Mouse (Mus musculus) right cerebral cortex, adult 18-20 months (tissue): ENCODE results near the gene Gm49373.
A peak's percentile ranks its signal among the peaks of the same experiment; 100 is the strongest.

Experiments
- DNase-seq: peaks from one replicate; pipeline ENCODE4 v3.0.0; 2022; ENCODE audit warnings: mixed read lengths

Gm49373 gene

GRCm38 (mm10) chr9:21073044-21073840, at the start of gene Gm49373, which contains the start of gene Fdx1l:
Gene Gm49373 (minus strand): TSS chr9:21073096.
Gene Fdx1l (minus strand): TSS chr9:21073614.
- DNase-seq: peak; percentile 94

DNA sequence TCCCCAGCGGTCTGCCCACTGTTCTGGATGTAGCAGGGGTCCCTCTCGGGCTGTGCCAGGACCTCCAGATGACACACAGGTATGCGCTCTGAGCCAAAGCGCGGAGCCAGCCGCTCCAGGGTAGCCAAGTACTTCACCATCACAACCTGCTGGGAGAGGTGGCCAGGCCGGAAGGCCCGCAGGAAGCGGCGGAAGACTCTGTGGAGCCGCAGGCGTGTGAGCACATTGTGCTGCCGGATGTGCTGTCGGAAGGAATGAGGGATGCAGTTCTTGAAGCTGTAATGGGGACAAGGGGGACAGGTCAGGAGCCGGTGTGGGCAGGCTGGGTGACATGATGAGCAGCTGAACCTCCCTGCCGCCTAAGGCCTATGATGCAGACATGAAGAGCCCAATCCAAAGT, 48.6 kb upstream of the Gm49373 start:
- DNase-seq: no peak

DNA sequence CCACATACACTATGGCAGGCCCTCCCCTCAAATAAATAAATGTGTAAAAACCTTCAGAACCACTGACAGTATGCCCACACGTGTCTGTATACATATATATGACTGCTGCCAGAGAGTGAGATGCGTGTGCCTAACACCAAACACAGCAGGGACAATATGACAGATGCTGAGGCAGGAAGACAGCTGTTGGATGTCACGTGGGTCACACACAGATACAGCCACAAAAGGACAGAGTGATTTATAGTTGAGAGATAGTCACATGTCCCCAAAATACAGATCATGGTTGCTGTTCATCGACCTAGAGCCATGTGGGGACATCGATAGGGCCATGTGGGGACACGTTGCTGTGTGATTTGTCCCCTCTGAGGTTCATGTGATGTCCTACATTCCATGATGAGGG, 44.2 kb upstream of the Gm49373 start:
- DNase-seq: no peak

- no peak for DNase-seq
Observed at GRCm38 (mm10) chr9:21115105-21115504, 42.2 kb upstream of the Gm49373 start.

GRCm38 (mm10) chr9:21114190-21114589, 41.3 kb upstream of the Gm49373 start:
- no peak for DNase-seq

GRCm38 (mm10) chr9:21113751-21114150, 40.9 kb upstream of the Gm49373 start:
- no peak for DNase-seq

GRCm38 (mm10) chr9:21107607-21108237, 34.8 kb upstream of the Gm49373 start:
- no peak for DNase-seq

DNA sequence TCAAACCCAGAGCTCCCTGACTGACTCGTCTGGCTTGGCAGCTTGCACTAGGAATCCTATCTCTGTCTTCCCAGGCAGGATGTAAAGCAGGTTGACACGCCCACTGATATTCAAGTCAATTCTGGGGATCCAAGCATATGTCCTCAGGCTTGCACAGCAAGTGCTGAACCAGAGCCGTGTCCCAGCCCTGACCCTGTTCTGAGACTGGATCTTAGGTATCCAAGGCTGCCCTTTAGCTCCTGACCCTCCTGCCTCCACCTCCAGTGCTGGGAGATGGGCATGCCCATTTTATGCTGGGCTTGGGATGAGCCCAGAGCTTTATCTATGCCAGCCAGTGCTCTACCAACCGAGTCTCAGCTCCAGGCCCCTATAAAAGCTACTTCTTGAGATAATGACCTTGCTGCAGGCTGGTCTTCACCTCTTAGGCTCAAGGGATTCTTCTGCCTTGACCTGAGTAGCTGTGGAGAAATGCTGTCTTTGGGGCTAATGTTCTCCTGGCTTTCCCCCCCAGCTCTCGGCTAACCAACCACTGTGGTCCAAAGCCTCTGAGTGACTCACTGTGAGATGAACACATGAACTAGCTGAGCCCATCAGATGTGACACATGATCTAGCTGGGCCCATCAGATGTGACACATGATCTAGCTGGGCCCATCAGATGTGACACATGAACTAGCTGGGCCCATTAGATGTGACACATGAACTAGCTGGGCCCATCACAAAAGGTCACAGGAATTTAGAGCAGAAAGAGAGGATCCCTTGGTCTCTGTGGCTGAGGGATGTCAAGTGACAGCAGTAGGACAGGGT, 33.1 kb upstream of the Gm49373 start:
- DNase-seq: peak; percentile 37

DNA sequence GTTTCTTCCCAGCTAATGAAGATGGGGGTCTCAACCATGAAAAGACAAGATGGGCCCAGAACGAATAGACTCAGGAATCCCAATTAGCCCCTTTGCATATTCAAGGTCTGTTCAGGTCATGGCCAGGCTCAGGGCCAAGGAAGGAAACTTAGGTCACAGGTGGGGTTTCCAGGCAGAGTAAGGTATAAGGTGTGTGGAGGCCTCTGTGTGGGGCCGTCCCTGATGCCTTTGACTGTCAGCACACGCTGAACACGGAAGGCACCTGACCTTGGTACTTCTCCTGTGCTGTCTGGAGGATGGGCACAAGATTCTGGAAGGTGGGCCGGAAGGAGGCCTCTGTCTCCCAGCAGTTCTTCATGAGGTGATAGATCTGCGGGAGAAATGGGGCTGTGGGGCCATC, 31.9 kb upstream of the Gm49373 start:
- DNase-seq: no peak

DNA sequence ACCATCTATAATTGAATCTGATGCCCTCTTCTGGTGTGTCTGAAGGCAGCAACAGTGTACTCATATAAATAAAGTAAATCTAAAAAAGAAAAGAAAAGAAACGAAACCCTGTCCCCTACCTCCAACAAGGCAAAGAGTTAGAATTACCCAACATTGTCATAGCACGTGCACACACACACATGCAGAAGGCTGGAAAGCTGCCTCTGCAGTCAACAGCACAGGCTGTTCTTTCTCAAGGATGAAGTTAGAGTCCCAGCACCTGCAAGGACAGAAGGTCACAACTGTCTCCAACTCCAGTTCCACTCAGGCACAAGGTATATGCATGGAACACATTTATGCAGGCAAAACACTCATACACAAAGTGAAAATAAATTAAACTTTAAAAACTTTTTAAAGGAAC, 29.2 kb upstream of the Gm49373 start:
- no peak for DNase-seq

GRCm38 (mm10) chr9:21100447-21101161, 27.7 kb upstream of the Gm49373 start:
- no peak for DNase-seq

GRCm38 (mm10) chr9:21097793-21098192, 24.9 kb upstream of the Gm49373 start:
- peak; percentile 90 for DNase-seq

GRCm38 (mm10) chr9:21095958-21096357, 23.1 kb upstream of the Gm49373 start:
- no peak for DNase-seq

DNA sequence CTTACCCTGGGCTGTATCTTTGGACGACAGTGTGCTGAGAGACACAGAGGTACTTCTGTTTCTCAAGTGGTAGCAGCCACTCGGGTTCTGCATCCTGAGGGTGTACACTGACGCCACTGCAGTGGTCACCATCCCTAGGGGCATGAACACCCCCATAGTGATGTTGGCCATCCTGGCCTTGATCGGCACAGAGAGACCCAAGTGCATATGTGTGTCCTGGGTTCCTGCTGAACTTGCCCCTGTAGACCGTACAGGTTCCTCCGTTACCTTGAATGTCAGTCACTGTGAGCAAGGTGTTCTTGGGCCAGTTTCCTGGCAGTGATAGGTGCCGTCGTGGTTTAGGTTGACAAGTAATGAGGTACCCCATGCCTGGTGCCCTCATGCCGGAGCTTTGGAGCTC, 20.5 kb upstream of the Gm49373 start:
- no peak for DNase-seq

DNA sequence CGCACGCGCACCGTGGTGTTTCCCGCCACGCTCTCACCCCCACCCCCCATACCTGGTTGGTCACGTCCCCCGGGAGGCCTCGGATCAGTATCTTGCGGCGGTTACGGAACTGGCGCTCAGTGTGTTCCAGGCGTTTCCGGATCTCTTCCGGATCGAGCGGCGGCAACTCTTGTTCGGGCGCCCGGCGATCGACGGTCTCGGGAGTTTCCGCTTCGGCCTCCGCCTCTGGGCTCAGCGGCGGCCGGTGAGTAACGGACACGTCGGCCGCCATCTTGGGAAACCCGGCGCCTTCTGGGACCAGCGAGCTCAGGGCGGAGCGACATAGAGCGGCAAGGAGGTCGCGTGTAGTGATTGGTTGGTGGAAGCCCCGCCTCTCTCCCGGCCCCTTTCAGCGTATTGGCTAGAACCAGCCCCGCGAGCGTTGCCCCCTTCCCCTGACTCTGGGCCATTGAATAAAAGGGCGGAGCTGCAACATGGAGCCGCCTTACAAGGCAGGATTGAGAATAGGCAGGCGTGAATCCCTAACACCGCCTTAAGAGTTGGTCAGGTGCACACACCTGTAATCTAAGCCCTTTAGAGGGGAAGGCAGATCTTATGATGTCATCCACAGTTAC, 18.9 kb upstream of the Gm49373 start, which contains the start of the genes Gm38431 and Raver1:
TSS of gene Gm38431 (minus strand) at position 291 of the 614 bp plus-strand sequence.
TSS of gene Raver1 (minus strand) at position 302 of the 614 bp plus-strand sequence.
- peak; percentile 99 for DNase-seq

GRCm38 (mm10) chr9:21090972-21091706, 18.2 kb upstream of the Gm49373 start:
- DNase-seq: no peak

DNA sequence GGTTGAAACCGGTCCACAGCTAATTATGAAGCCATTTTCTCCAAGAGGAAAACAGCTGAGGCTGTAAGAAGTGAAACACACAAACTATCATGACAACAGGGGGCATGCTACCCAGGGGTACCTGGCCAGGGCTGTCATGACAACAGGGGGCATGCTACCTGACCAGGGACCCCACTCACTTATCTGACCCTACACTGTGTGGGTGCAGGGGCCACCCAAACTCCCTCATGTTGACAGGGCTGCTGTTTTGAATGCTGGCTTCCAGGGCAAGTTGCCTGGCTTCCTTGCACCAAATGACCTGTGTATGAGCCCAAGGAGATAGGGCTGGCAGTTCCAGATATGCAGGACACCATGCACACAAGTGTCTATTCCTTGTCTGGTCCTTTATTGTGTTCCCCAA, 17.6 kb upstream of the Gm49373 start:
- no peak for DNase-seq

- no peak for DNase-seq
Observed at GRCm38 (mm10) chr9:21083324-21083723, 10.4 kb upstream of the Gm49373 start.

- DNase-seq: no peak
Observed at GRCm38 (mm10) chr9:21081127-21081526, 8.2 kb upstream of the Gm49373 start.

DNA sequence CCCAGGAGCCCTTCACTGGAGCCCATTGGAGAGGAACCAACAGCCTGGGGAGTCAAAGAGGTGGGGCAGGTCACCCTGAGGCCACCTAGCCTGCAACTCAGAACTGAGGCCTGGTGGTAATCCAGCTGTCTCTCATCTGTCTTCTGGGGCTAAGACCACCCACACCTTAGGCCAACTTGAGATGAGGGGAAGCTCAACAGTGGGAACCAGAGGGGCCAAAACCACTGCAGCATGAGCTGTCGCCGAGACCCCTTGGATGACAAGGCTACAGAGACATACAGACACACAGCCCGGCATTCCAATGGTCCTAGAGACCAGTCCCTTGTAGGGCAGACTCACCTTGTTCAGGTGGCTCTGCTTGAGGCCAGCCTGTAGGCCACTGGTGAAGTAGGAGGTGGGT, 2.7 kb upstream of the Gm49373 start:
- DNase-seq: no peak

DNA sequence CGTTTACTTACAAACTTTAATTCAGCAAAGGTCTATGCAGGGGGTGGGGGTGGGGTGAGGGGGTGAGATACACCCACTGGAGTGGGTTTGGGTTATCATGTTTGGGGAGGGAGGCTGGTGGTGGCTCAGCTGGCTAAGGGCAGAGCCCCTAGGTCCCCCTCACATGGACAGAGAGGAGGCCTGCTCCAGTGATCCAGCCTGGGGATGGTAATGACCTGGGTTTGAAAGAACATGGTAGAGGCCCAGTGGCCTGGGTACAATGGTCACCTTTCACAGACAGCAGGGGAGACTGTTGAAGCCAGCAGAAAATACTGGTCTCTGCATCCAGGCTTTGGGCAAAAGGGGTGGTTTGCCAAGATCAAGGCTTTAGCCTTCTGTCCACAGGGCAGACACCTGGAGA, 1.3 kb upstream of the Gm49373 start:
- DNase-seq: no peak
